Mouse (Mus musculus) adrenal gland, postnatal 4 days (tissue): ENCODE data around the gene Chrna9. TPM values are rescaled to one million over a fixed set of nuclear protein-coding genes. Genes with fewer than 3 reads are reported as not detected.
A peak's percentile ranks its signal among the peaks of the same experiment; 100 is the strongest.
"Not testable (repeated sequence)": the region's sequence is repeated elsewhere in the genome, so short reads cannot be mapped to it uniquely, and the experiment has no call there.

Experiments
- DNase-seq, 2 experiments: peaks; one replicate each; pipeline ENCODE4 v3.0.0; 2021 to 2022; ENCODE audit warnings: low spot score in 2 of 2, mixed read lengths in 2 of 2
- total RNA-seq, 2 experiments: library from RNA; stranded (reverse); gene quantifications; 2 replicates each; pipeline ENCODE4 v1.2.3; 2021

Chrna9 gene
- total RNA-seq, 2 experiments from 2014 or later = 0.67 to 1.4 TPM

DNA sequence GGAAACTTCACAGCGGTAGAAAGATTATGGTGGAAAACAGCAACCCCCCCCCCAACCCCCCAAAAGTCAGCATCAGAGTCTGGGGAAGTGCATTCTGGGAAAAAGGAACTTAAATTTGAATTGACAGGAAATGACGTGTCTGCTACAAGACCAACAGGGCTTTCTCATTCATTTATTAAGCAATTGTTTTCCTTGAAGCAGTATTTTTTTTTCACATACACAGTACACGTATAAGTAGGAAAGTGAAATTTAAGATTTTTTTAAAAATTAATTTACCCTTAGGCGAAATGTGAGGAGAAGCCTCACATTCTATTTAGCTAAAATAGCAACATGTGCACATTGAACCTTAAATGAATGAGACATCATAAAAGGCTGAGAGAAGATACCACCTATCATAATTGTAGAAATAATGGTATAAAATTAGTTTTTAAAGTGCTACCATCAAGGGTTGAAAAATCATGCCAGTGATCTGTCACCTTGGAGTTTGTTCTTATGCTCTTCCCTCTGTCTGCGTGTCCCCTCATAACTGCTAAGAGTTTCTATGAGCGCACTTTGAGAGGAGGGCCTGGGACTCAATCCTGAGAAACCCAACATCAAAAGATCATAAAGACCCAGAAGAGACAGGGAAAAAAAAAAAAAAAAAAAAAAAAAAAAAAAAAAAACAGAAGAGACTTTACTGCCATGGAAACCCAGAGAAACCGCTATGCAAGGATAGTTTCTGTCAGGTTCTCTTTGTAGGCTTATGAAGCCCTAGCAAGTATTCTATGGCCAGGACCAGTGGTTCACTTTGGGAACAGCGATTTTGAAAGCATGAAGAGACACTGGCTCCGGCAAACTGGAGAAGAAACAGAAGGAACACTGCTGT lies 21.7 kb downstream of the Chrna9 start:
- no peak for DNase-seq

GRCm38 (mm10) chr5:65958597-65958996 lies 23.9 kb downstream of the Chrna9 start:
- DNase-seq = no peak

- no peak for DNase-seq
These were observed 25.3 kb downstream of the Chrna9 start for GRCm38 (mm10) chr5:65959893-65960596.

DNA sequence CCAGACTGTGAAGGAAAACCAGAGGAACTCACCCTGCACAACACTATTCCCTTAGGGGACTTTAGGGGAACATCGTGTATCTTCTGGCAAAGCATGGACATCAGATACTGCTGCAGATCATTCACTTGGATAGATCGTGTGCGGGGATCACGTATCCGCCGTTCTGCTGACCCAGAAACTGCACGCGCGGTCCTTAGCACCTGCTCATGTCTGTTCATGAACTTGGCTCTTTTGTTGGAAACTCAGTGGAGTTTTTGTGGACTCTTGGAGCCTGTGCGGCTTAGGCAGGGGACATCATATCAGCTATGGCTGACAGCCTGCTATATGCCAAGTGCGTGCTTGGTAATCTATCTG lies 25.9 kb downstream of the Chrna9 start:
- DNase-seq = no peak

DNA sequence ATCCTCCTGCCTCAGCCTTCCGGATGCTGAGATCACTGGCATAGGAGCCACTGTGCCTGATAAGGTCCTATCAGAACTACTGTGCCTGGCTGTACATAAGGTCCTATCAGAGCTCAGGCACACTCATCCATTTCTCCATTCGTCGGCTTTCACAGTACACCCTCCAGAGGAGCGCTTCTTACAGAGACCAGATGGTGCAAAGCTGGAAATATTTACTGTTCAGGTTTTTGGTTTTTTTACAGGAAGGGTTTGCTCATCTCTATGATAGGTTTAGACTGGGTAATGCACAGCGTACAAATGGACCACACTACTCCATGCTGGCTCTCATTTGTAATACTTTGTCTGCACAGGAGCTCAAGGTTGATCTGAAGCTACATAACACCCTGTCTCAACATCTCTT lies 28.6 kb downstream of the Chrna9 start:
- DNase-seq = no peak

DNA sequence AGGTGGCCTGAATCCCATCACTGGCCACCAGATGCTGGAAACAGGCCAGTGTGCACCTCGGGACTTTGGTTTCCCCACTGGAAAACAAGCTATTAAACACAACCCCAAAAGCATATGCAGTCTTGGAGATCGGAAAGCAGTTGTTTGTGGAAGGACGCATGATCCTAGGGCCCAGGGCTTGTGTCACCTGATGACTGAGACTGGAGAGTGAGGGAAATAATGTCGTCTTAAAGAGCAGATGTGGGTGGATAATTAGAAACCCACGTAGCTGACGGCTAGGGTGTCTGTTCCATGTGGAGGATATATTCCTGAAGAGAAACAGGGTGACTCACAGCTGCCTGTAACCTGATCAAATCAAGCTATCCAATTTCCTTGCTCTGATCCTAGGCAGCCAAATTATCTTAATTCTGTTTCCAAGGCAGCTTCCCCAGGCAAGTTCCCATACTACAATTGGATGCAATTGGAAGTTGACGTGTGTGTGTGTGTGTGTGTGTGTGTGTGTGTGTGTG lies 31.1 kb downstream of the Chrna9 start:
- DNase-seq = no peak

GRCm38 (mm10) chr5:65967091-65967490 lies 32.4 kb downstream of the Chrna9 start:
- no peak for DNase-seq

GRCm38 (mm10) chr5:65968004-65968403 lies 33.3 kb downstream of the Chrna9 start:
- DNase-seq = no peak

- no peak for DNase-seq
These were observed 38.5 kb downstream of the Chrna9 start for GRCm38 (mm10) chr5:65973189-65973588.

GRCm38 (mm10) chr5:65975731-65976130 lies 41.0 kb downstream of the Chrna9 start:
- no peak for DNase-seq

- DNase-seq = no peak
These were observed 51.7 kb downstream of the Chrna9 start for GRCm38 (mm10) chr5:65986426-65986825.

DNA sequence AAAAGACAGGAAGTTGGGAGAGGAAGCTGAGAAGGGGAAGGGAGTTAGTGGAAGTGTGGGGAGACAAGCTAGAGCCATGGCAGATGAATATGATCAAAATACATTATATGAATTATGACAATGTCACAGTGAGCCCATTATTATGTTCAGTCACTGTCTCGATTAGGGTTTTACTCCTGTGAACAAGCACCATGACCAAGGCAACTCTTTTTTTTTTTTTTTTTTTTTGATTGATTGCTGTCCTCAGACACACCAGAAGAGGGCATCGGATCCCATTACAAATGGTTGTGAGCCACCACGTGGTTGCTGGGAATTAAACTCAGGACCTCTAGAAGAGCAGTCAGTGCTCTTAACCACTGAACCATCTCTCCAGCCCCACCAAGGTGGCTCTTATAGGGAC lies 52.3 kb downstream of the Chrna9 start:
- DNase-seq = not testable (repeated sequence)

DNA sequence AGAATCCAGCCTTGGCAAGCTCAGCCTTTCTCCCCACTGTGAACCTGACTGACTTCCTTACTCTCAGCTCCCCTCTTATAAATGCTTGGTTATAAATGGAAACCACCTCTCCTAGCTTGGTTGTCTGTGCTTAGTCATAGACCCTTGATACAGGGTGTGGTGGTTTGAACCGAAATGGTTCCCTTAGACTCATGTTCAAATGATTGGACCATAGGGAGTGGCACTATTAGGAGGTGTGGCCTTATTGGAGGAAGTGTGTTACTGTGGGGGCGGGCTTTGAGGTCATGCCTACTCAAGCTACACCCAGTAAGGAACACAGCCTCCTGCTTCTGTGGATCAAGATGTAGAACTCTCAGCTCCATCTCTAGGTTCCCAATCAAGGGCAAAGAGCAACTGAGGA lies 56.5 kb downstream of the Chrna9 start:
- no peak for DNase-seq

DNA sequence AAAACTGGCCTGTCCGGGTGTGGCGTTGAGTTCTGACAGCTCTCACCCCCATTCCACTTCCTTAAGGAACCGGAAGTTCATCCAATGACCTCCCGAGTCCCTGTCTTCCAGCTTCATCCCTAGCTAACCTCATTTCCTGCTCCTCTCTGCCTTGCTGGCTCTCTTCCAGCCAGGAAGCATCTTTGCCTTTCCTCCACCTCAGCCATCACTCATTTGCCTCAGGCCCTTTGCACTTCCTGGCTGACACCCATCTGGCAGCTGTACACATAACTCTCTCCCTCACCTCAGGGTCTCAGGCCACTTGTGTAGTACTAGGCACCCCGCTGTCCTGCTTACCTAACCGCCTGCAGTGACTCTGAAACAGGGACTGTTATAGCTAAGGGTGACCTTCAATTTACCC lies 59.9 kb downstream of the Chrna9 start:
- peak in 1 of 2 experiments; percentile 11 for DNase-seq

GRCm38 (mm10) chr5:65997813-65998212 lies 63.1 kb downstream of the Chrna9 start:
- DNase-seq = no peak

- DNase-seq = no peak
These were observed 64.4 kb downstream of the Chrna9 start for GRCm38 (mm10) chr5:65999106-65999505.

DNA sequence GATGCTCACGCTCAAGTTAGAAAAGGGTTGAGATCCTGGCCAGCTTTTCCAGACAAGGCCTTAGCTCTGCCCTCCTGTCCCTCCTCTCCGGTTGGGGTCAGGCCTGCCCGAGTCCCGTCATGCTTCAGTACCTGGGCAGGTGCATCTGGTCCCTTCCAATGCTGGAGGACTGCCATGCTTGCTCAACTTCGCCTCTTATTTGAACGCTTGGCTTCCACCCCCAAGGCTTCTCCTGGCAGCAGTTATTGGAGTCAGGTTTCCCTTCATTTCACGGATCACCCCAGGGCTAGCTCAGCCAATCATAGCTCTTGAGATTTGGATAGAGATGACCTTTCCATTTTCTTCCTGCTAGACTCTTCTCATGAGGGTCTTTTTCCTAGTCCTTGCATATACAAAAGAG lies 65.4 kb downstream of the Chrna9 start:
- no peak for DNase-seq

DNA sequence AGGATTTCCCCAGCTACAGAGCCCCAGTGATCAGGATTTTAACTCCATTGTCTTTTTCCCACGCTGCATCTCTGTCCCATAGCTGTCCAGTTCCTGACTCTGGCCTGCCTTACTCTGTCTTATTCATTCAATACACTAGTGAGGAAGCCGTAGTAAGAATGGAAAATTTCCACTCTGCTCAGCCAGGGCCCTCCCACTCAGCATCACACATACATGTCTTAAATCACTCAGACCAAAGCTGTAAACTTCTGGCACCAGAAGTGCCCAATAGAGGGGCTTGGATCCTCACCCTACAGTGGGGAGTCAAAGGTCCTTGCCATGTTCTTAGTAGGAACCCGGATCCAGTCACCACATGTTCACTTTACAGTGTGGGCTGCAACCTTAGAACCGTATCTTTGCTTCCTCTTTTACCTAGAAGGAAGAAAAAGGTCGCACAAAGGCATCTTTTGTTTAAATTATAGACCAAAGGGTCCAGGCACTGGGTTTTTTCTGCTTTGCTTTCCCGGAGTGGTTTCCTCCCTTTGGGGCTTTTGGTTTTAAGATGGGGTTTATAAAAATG lies 65.9 kb downstream of the Chrna9 start:
- DNase-seq = no peak

DNA sequence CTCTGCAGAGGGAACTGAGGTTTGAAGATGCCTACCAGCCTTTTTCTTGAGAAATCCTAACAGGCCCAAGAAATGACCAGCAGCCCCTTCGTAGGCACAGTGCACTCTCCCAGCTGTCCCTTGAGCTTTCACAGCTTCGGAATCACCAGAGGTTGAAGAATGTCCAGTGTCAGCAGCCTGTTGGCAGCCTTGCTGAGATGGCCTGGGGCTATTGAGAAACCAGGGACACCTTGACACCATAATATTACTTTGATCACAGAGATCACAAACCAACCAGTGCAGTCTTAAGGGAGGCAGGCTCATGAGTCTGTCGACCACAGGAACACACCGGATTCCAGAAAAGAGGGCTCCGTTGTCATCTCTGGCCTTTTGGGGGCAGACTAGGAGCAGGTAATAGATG lies 66.5 kb downstream of the Chrna9 start:
- no peak for DNase-seq

GRCm38 (mm10) chr5:66004134-66004925 lies 69.6 kb downstream of the Chrna9 start, which contains the start of gene 9130230L23Rik:
Gene 9130230L23Rik, minus strand, starts transcription at chr5:66004285.
- DNase-seq = no peak

GRCm38 (mm10) chr5:66005041-66005678 lies 70.4 kb downstream of the Chrna9 start:
- no peak for DNase-seq
